Mouse (Mus musculus) liver, postnatal 0 days (tissue): ENCODE data around the gene Borcs7.

Experiments
- CTCF ChIP-seq: sonication (generic); IDR thresholded peaks from 2 replicates; pipeline ENCODE4 v1.5.1; 2016; ENCODE audit warnings: antibody characterized with exemption, low read depth
- EP300 ChIP-seq: IDR thresholded peaks from 2 replicates; pipeline ENCODE4 v1.6.1; 2016; ENCODE audit warnings: antibody characterized with exemption, low read depth, mild to moderate bottlenecking

GRCm38 (mm10) chr19:46653188-46653587 is 36.5 kb upstream of the Borcs7 start:
- TF ChIP-seq CTCF (no peak), EP300 (no peak)
